Mouse (Mus musculus) liver, embryonic 16.5 days (tissue): ENCODE results near the gene Engase. TPM values are rescaled to one million over a fixed set of nuclear protein-coding genes. Genes with fewer than 3 reads are reported as not detected.

ENCODE experiments used
- ATAC-seq: fragments of 200-750 bp; cut with Nextera tagmentation; 2 replicates; pipeline ENCODE4 v1.8.0; 2017; ENCODE audit warnings: low read depth, mild to moderate bottlenecking, moderate number of reproducible peaks, moderate library complexity
- H3K27ac ChIP-seq: fragments of 300-500 bp; sonication (generic); 2 replicates; pipeline ENCODE4 v1.5.1; 2014; ENCODE audit warnings: mild to moderate bottlenecking, low read length
- H3K27me3 ChIP-seq: fragments of 300-500 bp; sonication (generic); 2 replicates; pipeline ENCODE4 v1.6.1; 2014; ENCODE audit warnings: low read depth, low read length, mixed read lengths; ENCODE audit not compliant: control insufficient read depth, insufficient read depth
- H3K36me3 ChIP-seq: fragments of 300-500 bp; sonication (generic); 2 replicates; pipeline ENCODE4 v1.6.1; 2014; ENCODE audit warnings: mild to moderate bottlenecking; ENCODE audit not compliant: control insufficient read depth, insufficient read depth
- H3K4me1 ChIP-seq: fragments of 300-500 bp; sonication (generic); 2 replicates; pipeline ENCODE4 v1.6.1; 2014; ENCODE audit warnings: low read depth, low read length, mixed read lengths; ENCODE audit not compliant: control insufficient read depth
- H3K4me2 ChIP-seq: fragments of 300-500 bp; sonication (generic); 2 replicates; pipeline ENCODE4 v1.6.1; 2014; ENCODE audit warnings: low read depth, low read length, mixed read lengths
- H3K4me3 ChIP-seq: fragments of 300-500 bp; sonication (generic); 2 replicates; pipeline ENCODE4 v1.5.1; 2014; ENCODE audit warnings: low read depth, mild to moderate bottlenecking, low read length
- H3K9ac ChIP-seq: fragments of 300-500 bp; sonication (generic); 2 replicates; pipeline ENCODE4 v1.6.1; 2014; ENCODE audit warnings: low read depth, low read length
- H3K9me3 ChIP-seq: fragments of 300-500 bp; sonication (generic); replicated peaks from 2 replicates; pipeline ENCODE4 v1.6.1; 2016; ENCODE audit warnings: low read length; ENCODE audit not compliant: control insufficient read depth
- WGBS: fragments of 180-500 bp; shearing (Covaris S2); extraction: QIAGEN DNeasy Blood & Tissue Kit; methylation state at CpG from one replicate; pipeline ENCODE4 v1.1.7; 2014; ENCODE audit not compliant: insufficient replicate concordance; 5-methylcytosine and 5-hydroxymethylcytosine counted together
- polyA plus RNA-seq: library from polyadenylated mRNA; unstranded; fragments of >200 nt; fragmentation: Nextera tagmentation; extraction: Ambion mirVana; gene quantifications from 2 replicates; pipeline ENCODE4 v1.2.1, GENCODE M21; 2015

Engase gene
- polyA plus RNA-seq, 1 experiment from 2014 or later: 5.7 TPM

- H3K27ac ChIP-seq: peak overlapping the region; percentile 70
- no peak for ATAC-seq
- peaks cover 36% of the 10 kb centered on the region for H3K4me1 ChIP-seq
- H3K4me2 ChIP-seq: peak overlapping the region; percentile 6; the same call in 1 of the 2 replicates
- no peaks in the 10 kb centered on the region for H3K27me3 ChIP-seq
- 57% methylated on average over 10 of the region's 10 CpGs for WGBS
- no peak overlapping the region for H3K9ac ChIP-seq
- H3K36me3 ChIP-seq: no peaks in the 10 kb centered on the region
- no peak overlapping the region for H3K4me3 ChIP-seq
- H3K9me3 ChIP-seq: no peaks in the 10 kb centered on the region
These were observed 7.0 kb upstream of the Engase start for GRCm38 (mm10) chr11:118469509-118470160.

DNA sequence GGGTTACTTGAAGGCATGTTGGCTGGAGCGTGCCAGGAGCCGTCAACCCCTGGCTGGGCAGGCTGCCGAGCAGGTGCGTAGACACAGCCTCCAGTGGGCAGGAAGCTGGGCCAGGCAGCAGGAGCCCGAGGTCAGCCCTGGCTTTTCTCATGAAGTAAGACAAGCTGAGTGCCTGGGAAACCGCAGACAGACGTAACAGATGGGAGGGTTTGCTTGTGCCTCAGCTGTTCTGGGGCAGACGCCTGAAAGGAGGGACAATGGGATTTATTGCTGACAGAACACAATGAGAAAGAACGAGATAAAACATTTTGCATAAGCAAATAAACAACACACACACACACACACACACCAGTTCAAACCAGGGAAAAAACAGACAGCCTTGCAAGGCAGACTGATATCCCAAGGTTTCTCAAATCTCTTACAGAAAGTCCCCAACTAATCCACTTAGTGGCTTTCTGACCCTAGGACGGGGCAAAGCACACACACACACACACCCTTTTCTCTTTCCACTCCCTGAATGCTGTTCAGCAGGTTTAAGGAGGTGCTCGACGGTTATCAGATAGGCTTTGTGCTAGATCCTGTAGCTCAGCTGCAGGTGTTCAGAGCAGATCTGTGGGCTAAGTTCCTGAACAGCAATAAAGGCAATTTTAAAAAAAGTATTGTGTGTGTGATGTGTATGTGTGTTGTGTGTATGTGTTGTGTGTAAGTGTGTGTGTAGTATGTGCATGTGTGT is 6.2 kb upstream of the Engase start:
- H3K36me3 ChIP-seq: no peaks in the 10 kb centered on the region
- 12% methylated on average over 12 of the region's 12 CpGs for WGBS
- peaks cover 36% of the 10 kb centered on the region for H3K4me1 ChIP-seq
- peak overlapping the region; percentile 6; the same call in 1 of the 2 replicates for H3K4me2 ChIP-seq
- H3K9ac ChIP-seq: no peak overlapping the region
- peak overlapping the region; percentile 70 for H3K27ac ChIP-seq
- peak; percentile 74 for ATAC-seq
- no peak overlapping the region for H3K4me3 ChIP-seq
- no peaks in the 10 kb centered on the region for H3K9me3 ChIP-seq
- H3K27me3 ChIP-seq: no peaks in the 10 kb centered on the region

DNA sequence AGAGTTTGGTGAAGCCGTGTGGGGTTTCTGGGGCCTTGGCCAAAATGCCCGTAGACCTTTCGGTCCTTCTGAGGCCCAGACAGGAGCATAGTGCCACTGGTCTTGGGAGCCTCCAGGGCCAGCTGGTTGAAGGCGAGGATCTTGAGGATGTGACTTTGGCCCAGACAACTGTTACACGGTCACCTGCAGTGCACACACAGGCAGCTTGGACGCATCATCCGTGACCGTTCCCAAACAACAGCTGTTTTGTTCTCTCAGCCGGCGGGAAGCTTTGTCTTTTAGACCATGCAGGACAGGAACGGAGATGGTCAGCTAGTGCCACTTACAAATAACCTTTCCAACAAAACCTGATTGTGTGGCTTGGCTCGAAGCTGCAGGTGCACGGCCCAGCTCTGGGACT is 5.0 kb upstream of the Engase start:
- H3K9me3 ChIP-seq: no peaks in the 10 kb centered on the region
- H3K27ac ChIP-seq: no peak overlapping the region

GRCm38 (mm10) chr11:118473161-118473560 is 3.5 kb upstream of the Engase start:
- H3K9ac ChIP-seq: no peak overlapping the region
- H3K4me1 ChIP-seq: peaks cover 41% of the 10 kb centered on the region
- no peak overlapping the region for H3K4me2 ChIP-seq
- no peaks in the 10 kb centered on the region for H3K27me3 ChIP-seq
- no peak for ATAC-seq
- no peak overlapping the region for H3K4me3 ChIP-seq
- 64% methylated on average over 1 of the region's 1 CpGs for WGBS
- H3K9me3 ChIP-seq: no peaks in the 10 kb centered on the region
- H3K36me3 ChIP-seq: no peaks in the 10 kb centered on the region
- no peak overlapping the region for H3K27ac ChIP-seq

More for the DNA sequence above, 5.0 kb upstream of the Engase start:
- peaks cover 39% of the 10 kb centered on the region for H3K4me1 ChIP-seq
- H3K9ac ChIP-seq: no peak overlapping the region
- no peaks in the 10 kb centered on the region for H3K27me3 ChIP-seq
- H3K36me3 ChIP-seq: no peaks in the 10 kb centered on the region
- no peak overlapping the region for H3K4me2 ChIP-seq
- no peak for ATAC-seq
- H3K4me3 ChIP-seq: no peak overlapping the region
- WGBS: 87% methylated on average over 13 of the region's 13 CpGs

GRCm38 (mm10) chr11:118473842-118474500 is 2.7 kb upstream of the Engase start:
- WGBS: 37% methylated on average over 6 of the region's 6 CpGs
- Histone ChIP-seq H3K36me3 (no peaks in the 10 kb centered on the region), H3K4me1 (peaks cover 41% of the 10 kb centered on the region), H3K27ac (peak overlapping the region; percentile 12; the same call in 1 of the 2 replicates), H3K4me3 (no peak overlapping the region), H3K9me3 (no peaks in the 10 kb centered on the region), H3K9ac (no peak overlapping the region), H3K4me2 (0 out of 2 replicates have a peak overlapping the region, but pooled peaks have one; percentile 6), H3K27me3 (no peaks in the 10 kb centered on the region)
- ATAC-seq: no peak

- no peak for ATAC-seq
These were observed 1.0 kb upstream of the Engase start for GRCm38 (mm10) chr11:118475496-118476083.

DNA sequence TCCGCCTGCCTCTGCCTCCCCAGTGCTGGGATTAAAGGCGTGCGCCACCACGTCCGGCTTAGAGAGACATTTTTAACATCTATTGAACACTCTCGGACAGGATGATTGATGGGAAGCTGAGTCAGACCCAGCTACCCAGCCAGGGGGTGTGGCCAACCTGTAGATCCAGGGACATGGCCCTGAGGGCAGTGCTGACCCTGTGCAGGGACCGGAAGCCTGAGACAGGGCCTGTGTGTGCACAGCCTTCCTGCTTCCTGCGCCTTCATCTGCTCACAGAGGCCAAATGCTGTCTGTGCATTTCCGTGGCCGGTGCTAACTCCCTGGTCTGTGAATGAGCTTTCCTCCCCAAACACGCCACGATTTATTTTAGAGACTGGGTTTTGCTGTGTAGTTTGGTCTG is 3.1 kb downstream of the Engase start:
- Histone ChIP-seq H3K27ac (no peak overlapping the region), H3K27me3 (no peaks in the 10 kb centered on the region), H3K4me1 (peaks cover 10% of the 10 kb centered on the region), H3K9me3 (no peaks in the 10 kb centered on the region), H3K36me3 (peaks cover 1% of the 10 kb centered on the region), H3K4me3 (no peak overlapping the region), H3K9ac (no peak overlapping the region), H3K4me2 (no peak overlapping the region)
- no peak for ATAC-seq
- WGBS: 63% methylated on average over 12 of the region's 12 CpGs

More at GRCm38 (mm10) chr11:118475496-118476083, 1.0 kb upstream of the Engase start:
- no peak overlapping the region for H3K4me2 ChIP-seq
- H3K9ac ChIP-seq: no peak overlapping the region
- WGBS: 77% methylated on average over 7 of the region's 7 CpGs
- no peak overlapping the region for H3K27ac ChIP-seq
- H3K36me3 ChIP-seq: no peaks in the 10 kb centered on the region
- H3K4me1 ChIP-seq: peaks cover 29% of the 10 kb centered on the region
- H3K27me3 ChIP-seq: no peaks in the 10 kb centered on the region
- no peak overlapping the region for H3K4me3 ChIP-seq
- H3K9me3 ChIP-seq: no peaks in the 10 kb centered on the region

GRCm38 (mm10) chr11:118481231-118481630 is 4.6 kb downstream of the Engase start:
- WGBS: 78% methylated on average over 11 of the region's 11 CpGs
- Histone ChIP-seq H3K4me1 (peaks cover 10% of the 10 kb centered on the region), H3K9ac (no peak overlapping the region), H3K4me2 (no peak overlapping the region), H3K4me3 (no peak overlapping the region), H3K9me3 (no peaks in the 10 kb centered on the region), H3K36me3 (peaks cover 3% of the 10 kb centered on the region), H3K27me3 (no peaks in the 10 kb centered on the region), H3K27ac (no peak overlapping the region)
- ATAC-seq: no peak
